ENCODE assay signal across 25 mouse cellular contexts in genomic region chr7:100076296-100076695, GRCm38 (mm10). TPM values are rescaled to one million over a fixed set of nuclear protein-coding genes. Genes with fewer than 3 reads are reported as not detected.
DNase-seq lines count a peak whose midpoint lies in the region; ATAC-seq and TF ChIP-seq lines count a peak whose summit lies in the region.
"Had no signal": no experiment of that assay in that cellular context is flagged by ENCODE, and none has a peak within 500 bp of the region (broad histone marks: within the 10 kb centered on the region; RNA-seq: fewer than 3 reads in every experiment).

No protein-coding gene starts in this region.

- no peak overlapping the region for H3K9ac ChIP-seq in kidney, embryonic 14.5 days (ENCODE audit: low read depth, low read length)
- no peak overlapping the region for H3K9ac ChIP-seq in lung, embryonic 14.5 days
- H3K9ac ChIP-seq: embryonic facial prominence, embryonic 12.5 days; embryonic facial prominence, embryonic 15.5 days; forebrain, postnatal 0 days; hindbrain, embryonic 13.5 days had no signal

- intact Hi-C loops in heart, postnatal 25 days (cut with DNase I), result no loop called here

- 90% methylated on average over 5 of the region's 5 CpGs for WGBS in kidney, embryonic 14.5 days
- WGBS in lung, embryonic 14.5 days, result 39% methylated on average over 5 of the region's 5 CpGs
- 61% methylated on average over 5 of the region's 5 CpGs for WGBS in lung, adult 2 months

- ATAC-seq in kidney, embryonic 14.5 days (ENCODE audit: low FRiP score, low TSS enrichment), result no peak
- ATAC-seq in lung, embryonic 14.5 days (ENCODE audit: insufficient read depth), result no peak
- ATAC-seq: forebrain, embryonic 14.5 days; forebrain, postnatal 0 days; hindbrain, embryonic 16.5 days; Patski had no signal

- H3K9me3 ChIP-seq in kidney, embryonic 14.5 days (ENCODE audit: control insufficient read depth, low read length), result no peaks in the 10 kb centered on the region
- H3K9me3 ChIP-seq in lung, embryonic 14.5 days (ENCODE audit: low read depth, low read length), result no peaks in the 10 kb centered on the region
- H3K9me3 ChIP-seq: embryonic facial prominence, embryonic 12.5 days; embryonic facial prominence, embryonic 15.5 days; G1E; hindbrain, embryonic 10.5 days; hindbrain, embryonic 13.5 days had no signal

- H3K27ac ChIP-seq in kidney, embryonic 14.5 days (ENCODE audit: low read depth, low read length), result no peak overlapping the region
- H3K27ac ChIP-seq in lung, embryonic 14.5 days (ENCODE audit: low read depth), result no peak overlapping the region
- H3K27ac ChIP-seq: embryonic facial prominence, embryonic 12.5 days; embryonic facial prominence, embryonic 15.5 days; hindbrain, embryonic 10.5 days; hindbrain, embryonic 13.5 days had no signal

- TF ChIP-seq POLR2A in lung, adult 2 months (IDR thresholded peaks at IDR 0.05; ENCODE audit: borderline replicate concordance, extremely low read depth, low read depth, low read length), result no peak

- peaks cover 5% of the 10 kb centered on the region; the same call in 1 of the 2 replicates for H3K36me3 ChIP-seq in kidney, embryonic 14.5 days (ENCODE audit: control insufficient read depth, insufficient read depth, low read length)
- H3K36me3 ChIP-seq in lung, embryonic 14.5 days (ENCODE audit: insufficient read depth), result peaks cover 4% of the 10 kb centered on the region; the same call in 1 of the 2 replicates
- H3K36me3 ChIP-seq: embryonic facial prominence, embryonic 12.5 days; embryonic facial prominence, embryonic 15.5 days had no signal

- no peak for TF ChIP-seq CTCF in lung, embryonic 14.5 days (IDR thresholded peaks at IDR 0.05; ENCODE audit: low read depth)
- no peak for TF ChIP-seq CTCF in lung, adult 2 months (IDR thresholded peaks at IDR 0.05; ENCODE audit: insufficient read depth, low read length)

- no peak overlapping the region for H3K4me3 ChIP-seq in kidney, embryonic 14.5 days (ENCODE audit: low read length)
- H3K4me3 ChIP-seq in lung, embryonic 14.5 days (ENCODE audit: low read depth, low read length), result no peak overlapping the region
- no peak overlapping the region for H3K4me3 ChIP-seq in lung, adult 2 months (replicated peaks; ENCODE audit: extremely low read depth, low read depth, low read length)
- H3K4me3 ChIP-seq: embryonic facial prominence, embryonic 12.5 days; embryonic facial prominence, embryonic 15.5 days; hindbrain, embryonic 10.5 days; hindbrain, embryonic 13.5 days had no signal

- no peaks in the 10 kb centered on the region for H3K27me3 ChIP-seq in kidney, embryonic 14.5 days (ENCODE audit: control insufficient read depth, insufficient read depth, low read length)
- no peaks in the 10 kb centered on the region for H3K27me3 ChIP-seq in lung, embryonic 14.5 days (ENCODE audit: insufficient read depth, low read length)
- H3K27me3 ChIP-seq: CH12.LX; embryonic facial prominence, embryonic 12.5 days; embryonic facial prominence, embryonic 15.5 days; hindbrain, embryonic 13.5 days; Patski had no signal

- H3K4me1 ChIP-seq in kidney, embryonic 14.5 days (ENCODE audit: control insufficient read depth, insufficient read depth, low read length), result no peaks in the 10 kb centered on the region
- no peaks in the 10 kb centered on the region for H3K4me1 ChIP-seq in lung, embryonic 14.5 days (ENCODE audit: insufficient read depth)
- H3K4me1 ChIP-seq in lung, adult 2 months (ENCODE audit: control insufficient read depth, insufficient read depth, low read length), result no peaks in the 10 kb centered on the region
- H3K4me1 ChIP-seq: embryonic facial prominence, embryonic 12.5 days; embryonic facial prominence, embryonic 15.5 days; hindbrain, embryonic 10.5 days; hindbrain, embryonic 13.5 days had no signal

- DNase-seq in heart, adult 11 months, result peak; percentile 70
- DNase-seq in heart, postnatal 25 days (ENCODE audit: low spot score), result no peak
- DNase-seq in kidney, adult 8-10 months, result peak; percentile 15 to 23
- peak; percentile 24 for DNase-seq in lung, embryonic 14.5 days
- no peak for DNase-seq in lung, adult 2 months
- DNase-seq: adrenal gland, postnatal 10 days; adrenal gland, postnatal 36 days; B cell, adult 2 months; cerebellum, adult 18-20 months; cerebellum, adult 9-10 months; cerebellum, postnatal 14 days; forebrain, postnatal 0 days; gastrocnemius, postnatal 36 days; heart, postnatal 36 days had no signal

- H3K4me2 ChIP-seq in kidney, embryonic 14.5 days (replicated peaks; ENCODE audit: low read depth, low read length), result no peak overlapping the region
- no peak overlapping the region for H3K4me2 ChIP-seq in lung, embryonic 14.5 days
- H3K4me2 ChIP-seq: embryonic facial prominence, embryonic 12.5 days; embryonic facial prominence, embryonic 15.5 days; heart, embryonic 11.5 days; hindbrain, embryonic 13.5 days had no signal

RNA-seq across cellular contexts. Expression of gene Pold3, which starts 45.1 kb away (rescaled TPM):
- total RNA-seq in heart, postnatal 25 days (2021), result 1 to 10 TPM; 9.4 to 9.8 TPM
- 59.5 and 67.7 TPM in 2 replicates for polyA plus RNA-seq in kidney, embryonic 14.5 days (2014; fragmentation: Nextera tagmentation; extraction: Ambion mirVana)
- 70.8 and 71.9 TPM in 2 replicates for polyA plus RNA-seq in lung, embryonic 14.5 days (2014; fragmentation: Nextera tagmentation; extraction: Ambion mirVana)
- 4.7 and 6.8 TPM in 2 replicates for polyA plus RNA-seq in lung, adult 2 months (2012; rRNA removed)

Comparison
In these comparisons a context has a peak if more than half of its experiments do, and no peak if none do; other contexts are left out.
1. DNase-seq: peak in heart, adult 11 months (single experiment), kidney, adult 8-10 months (2 of 2) and lung, embryonic 14.5 days (single experiment); none in heart, postnatal 25 days (single experiment) and lung, adult 2 months (single experiment).